Mouse (Mus musculus): ENCODE data around the gene Gm10409. TPM values are rescaled to one million over a fixed set of nuclear protein-coding genes. Genes with fewer than 3 reads are reported as not detected.
"Not testable (repeated sequence)": the region's sequence is repeated elsewhere in the genome, so short reads cannot be mapped to it uniquely, and the experiment has no call there.

Gene Gm10409
- polyA plus RNA-seq (2015; fragmentation: Nextera tagmentation; extraction: Ambion mirVana) = 0.62 and 0.64 TPM in 2 replicates

DNA sequence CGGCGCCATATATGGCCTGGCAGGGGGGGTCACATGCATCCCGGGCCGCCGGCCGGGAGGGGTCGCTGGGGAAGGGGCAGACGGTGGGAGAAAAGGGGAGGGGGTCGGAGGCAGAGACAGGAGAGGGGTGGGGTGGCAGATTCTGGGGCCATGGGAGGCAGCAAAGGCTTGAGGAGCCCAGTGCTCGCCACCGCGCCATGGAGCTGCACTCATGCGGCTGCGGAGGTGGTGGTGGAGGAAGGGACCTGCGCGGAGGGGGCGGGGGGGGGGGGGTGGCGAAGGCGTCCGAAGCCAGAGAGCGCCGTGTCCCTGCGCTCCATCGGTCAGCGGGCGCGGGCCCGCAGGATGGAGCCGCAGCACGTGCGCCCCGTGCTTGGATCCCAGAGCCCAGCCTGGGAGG, at the start of gene Gm10409:
TSS of gene Gm10409 (plus strand) at position 301 of the 400 bp plus-strand sequence.
- not testable (repeated sequence) for H3K27ac ChIP-seq; H3K9me3 ChIP-seq; H3K4me3 ChIP-seq (replicated peaks); H3K27me3 ChIP-seq (replicated peaks); ATAC-seq (ENCODE audit: insufficient read depth, low FRiP score, low read depth); H3K4me2 ChIP-seq; H3K36me3 ChIP-seq; H3K9ac ChIP-seq; H3K4me1 ChIP-seq
- no CpG with 5 or more reads among the region's 32 CpGs for WGBS

DNA sequence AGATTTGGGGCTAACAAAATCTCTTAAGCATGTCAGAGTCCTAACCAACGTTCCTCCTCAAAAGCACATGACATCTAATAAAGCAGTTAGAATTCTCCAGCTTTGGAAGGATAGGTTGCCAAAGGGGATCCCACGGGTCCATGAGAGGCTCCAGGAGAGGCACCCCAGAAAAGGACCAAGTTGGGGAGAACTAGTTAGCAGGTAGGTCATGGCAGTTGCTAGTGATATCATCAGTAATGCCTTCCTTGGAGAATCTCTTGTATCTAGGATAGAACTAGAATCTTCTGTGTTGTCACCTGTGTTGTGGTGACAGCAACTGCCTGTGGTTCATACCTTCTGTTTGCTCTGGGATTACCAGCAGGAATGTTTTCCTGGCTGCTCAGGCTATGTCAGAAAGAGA, 17.6 kb upstream of the Gm10409 start, which contains the start of gene Gm10413:
TSS of gene Gm10413 (plus strand) at position 301 of the 400 bp plus-strand sequence.
- not testable (repeated sequence) for H3K4me2 ChIP-seq; ATAC-seq (ENCODE audit: insufficient read depth, low FRiP score, low read depth); H3K4me3 ChIP-seq (replicated peaks); H3K27me3 ChIP-seq (replicated peaks); H3K36me3 ChIP-seq; H3K27ac ChIP-seq; H3K9ac ChIP-seq; H3K9me3 ChIP-seq; H3K4me1 ChIP-seq
- no CpG with 5 or more reads among the region's 2 CpGs for WGBS

DNA sequence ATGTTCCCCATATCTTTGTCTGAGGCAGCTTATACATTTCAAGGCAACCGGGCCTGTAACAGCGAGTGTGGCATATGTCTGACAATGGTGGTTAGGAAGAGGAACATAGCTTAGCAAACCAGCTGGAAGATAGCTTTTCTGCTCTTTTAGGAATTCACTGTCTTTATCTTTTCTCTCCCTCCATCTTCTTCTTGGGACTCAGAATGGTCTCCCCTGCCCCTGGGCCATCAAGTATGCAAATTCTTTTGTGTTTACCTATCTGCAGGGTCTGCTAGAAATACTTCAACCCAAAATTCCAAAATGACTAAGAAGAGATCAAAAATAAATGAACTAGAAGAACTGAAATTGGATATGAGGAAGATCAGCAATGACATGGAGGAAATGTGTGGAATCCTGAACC, 15.4 kb downstream of the Gm10409 start, which contains the start of gene Gm3005:
TSS of gene Gm3005 (plus strand) at position 301 of the 400 bp plus-strand sequence.
- not testable (repeated sequence) for ATAC-seq (ENCODE audit: insufficient read depth, low FRiP score, low read depth); H3K27me3 ChIP-seq (replicated peaks); H3K9ac ChIP-seq; H3K4me3 ChIP-seq (replicated peaks); H3K27ac ChIP-seq; H3K4me1 ChIP-seq; H3K4me2 ChIP-seq; H3K9me3 ChIP-seq; H3K36me3 ChIP-seq
- no CpG with 5 or more reads among the region's 2 CpGs for WGBS

DNA sequence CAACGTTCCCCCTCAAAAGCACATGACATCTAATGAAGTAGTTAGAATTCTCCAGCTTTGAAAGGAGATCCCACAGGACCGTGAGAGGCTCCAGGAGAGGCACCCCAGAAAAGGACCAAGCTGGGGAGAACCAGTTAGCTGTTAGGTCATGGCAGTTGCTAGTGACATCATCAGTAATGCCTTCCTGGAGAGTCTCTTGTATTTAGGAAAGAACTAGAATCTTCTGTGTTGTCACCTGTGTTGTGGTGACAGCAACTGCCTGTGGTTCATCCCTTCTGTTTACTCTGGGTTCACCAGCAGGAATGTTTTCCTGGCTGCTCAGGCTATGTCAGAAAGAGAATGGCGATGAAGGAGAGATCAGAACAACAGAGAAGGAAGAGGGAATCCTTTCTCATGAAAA, 36.7 kb downstream of the Gm10409 start, which contains the start of gene Gm10408:
TSS of gene Gm10408 (plus strand) at position 301 of the 400 bp plus-strand sequence.
- H3K4me1 ChIP-seq; H3K4me2 ChIP-seq; ATAC-seq (ENCODE audit: insufficient read depth, low FRiP score, low read depth); H3K9ac ChIP-seq; H3K4me3 ChIP-seq (replicated peaks); H3K9me3 ChIP-seq; H3K27me3 ChIP-seq (replicated peaks); H3K27ac ChIP-seq; H3K36me3 ChIP-seq: not testable (repeated sequence)
- no CpG with 5 or more reads among the region's 3 CpGs for whole genome bisulfite sequencing

Other genes with a start within 250 kb of the Gm10409 start
- gene Gm5795, start 224.4 kb upstream of the Gm10409 start, polyA plus RNA-seq (2015; fragmentation: Nextera tagmentation; extraction: Ambion mirVana) = not detected in 2 replicates
- gene D830030K20Rik, start 204.1 kb upstream of the Gm10409 start, polyA plus RNA-seq (2015; fragmentation: Nextera tagmentation; extraction: Ambion mirVana) = 5.2 and 5.7 TPM in 2 replicates
- gene Gm2956, start 80.0 kb upstream of the Gm10409 start, polyA plus RNA-seq (2015; fragmentation: Nextera tagmentation; extraction: Ambion mirVana) = not detected in 2 replicates
- not detected in 2 replicates for gene Gm10413, start 17.5 kb upstream of the Gm10409 start, polyA plus RNA-seq (2015; fragmentation: Nextera tagmentation; extraction: Ambion mirVana)
- gene Gm3005, start 15.5 kb downstream of the Gm10409 start, polyA plus RNA-seq (2015; fragmentation: Nextera tagmentation; extraction: Ambion mirVana) = 0.35 and 0.40 TPM in 2 replicates
- not detected in 2 replicates for gene Gm10408, start 36.8 kb downstream of the Gm10409 start, polyA plus RNA-seq (2015; fragmentation: Nextera tagmentation; extraction: Ambion mirVana)
- not detected in 2 replicates for gene Gm3012, start 221.9 kb downstream of the Gm10409 start, polyA plus RNA-seq (2015; fragmentation: Nextera tagmentation; extraction: Ambion mirVana)
- gene Gm3020, start 239.4 kb downstream of the Gm10409 start, polyA plus RNA-seq (2015; fragmentation: Nextera tagmentation; extraction: Ambion mirVana) = 0.62 and 0.64 TPM in 2 replicates

Measured in stomach, embryonic 15.5 days (tissue).